Mouse (Mus musculus) brain, embryonic 14.5 days (tissue): ENCODE results near the gene Vps37c.

Source experiments
- CTCF ChIP-seq: fragments of 200-500 bp; IDR thresholded peaks from 2 replicates; pipeline ENCODE4 v1.5.1; 2012; ENCODE audit warnings: inconsistent platforms, mild to moderate bottlenecking, moderate library complexity, borderline replicate concordance; ENCODE audit not compliant: insufficient read depth, insufficient read length; ENCODE audit errors: extremely low read depth
- POLR2A ChIP-seq: fragments of 200-500 bp; IDR thresholded peaks from 2 replicates; pipeline ENCODE4 v1.6.1; 2012; ENCODE audit warnings: mild to moderate bottlenecking, inconsistent platforms, borderline replicate concordance; ENCODE audit not compliant: poor library complexity, insufficient read depth, insufficient read length, severe bottlenecking; ENCODE audit errors: extremely low read depth

GRCm38 (mm10) chr19:10690336-10690735 lies 1.8 kb downstream of the Vps37c start:
- TF ChIP-seq CTCF, result no peak
- no peak for TF ChIP-seq POLR2A
